Mouse (Mus musculus) liver, embryonic 15.5 days (tissue): ENCODE results near the gene Gm11985. TPM values are rescaled to one million over a fixed set of nuclear protein-coding genes. Genes with fewer than 3 reads are reported as not detected.
"Not testable (repeated sequence)": the region's sequence is repeated elsewhere in the genome, so short reads cannot be mapped to it uniquely, and the experiment has no call there.

Experiments used
- ATAC-seq: fragments of 200-750 bp; cut with Nextera tagmentation; 2 replicates; pipeline ENCODE4 v1.8.0; 2017; ENCODE audit warnings: moderate number of reproducible peaks, mild to moderate bottlenecking, moderate library complexity; ENCODE audit not compliant: insufficient read depth
- H3K27ac ChIP-seq: fragments of 300-500 bp; sonication (generic); replicated peaks from 2 replicates; pipeline ENCODE4 v1.5.1; 2015; ENCODE audit warnings: mild to moderate bottlenecking, inconsistent platforms
- H3K27me3 ChIP-seq: fragments of 300-500 bp; sonication (generic); 2 replicates; pipeline ENCODE4 v1.6.1; 2015; ENCODE audit warnings: mild to moderate bottlenecking, inconsistent platforms
- H3K36me3 ChIP-seq: fragments of 300-500 bp; sonication (generic); replicated peaks from 2 replicates; pipeline ENCODE4 v1.6.1; 2015; ENCODE audit warnings: moderate library complexity, mild to moderate bottlenecking, inconsistent platforms
- H3K4me1 ChIP-seq: fragments of 300-500 bp; sonication (generic); replicated peaks from 2 replicates; pipeline ENCODE4 v1.6.1; 2015; ENCODE audit warnings: inconsistent platforms
- H3K4me2 ChIP-seq: fragments of 300-500 bp; sonication (generic); 2 replicates; pipeline ENCODE4 v1.6.1; 2015; ENCODE audit warnings: moderate library complexity, mild to moderate bottlenecking, inconsistent platforms
- H3K4me3 ChIP-seq: fragments of 300-500 bp; sonication (generic); replicated peaks from 2 replicates; pipeline ENCODE4 v1.5.1; 2015; ENCODE audit warnings: mild to moderate bottlenecking, inconsistent platforms
- H3K9ac ChIP-seq: fragments of 300-500 bp; sonication (generic); 2 replicates; pipeline ENCODE4 v1.6.1; 2015; ENCODE audit warnings: moderate library complexity, mild to moderate bottlenecking, inconsistent platforms
- H3K9me3 ChIP-seq: fragments of 300-500 bp; sonication (generic); replicated peaks from 2 replicates; pipeline ENCODE4 v1.6.1; 2016; ENCODE audit warnings: inconsistent platforms
- WGBS: fragments of 180-500 bp; shearing (Covaris S2); methylation state at CpG from one replicate; pipeline ENCODE4 v1.1.7; 2015; ENCODE audit warnings: mixed read lengths; ENCODE audit not compliant: insufficient replicate concordance; 5-methylcytosine and 5-hydroxymethylcytosine counted together
- polyA plus RNA-seq: library from polyadenylated mRNA; unstranded; fragments of >200 nt; fragmentation: Nextera tagmentation; extraction: Ambion mirVana; gene quantifications from 2 replicates; pipeline ENCODE4 v1.2.1, GENCODE M21; 2015

The Gm11985 gene
- polyA plus RNA-seq, 1 experiment from 2014 or later = not detected

DNA sequence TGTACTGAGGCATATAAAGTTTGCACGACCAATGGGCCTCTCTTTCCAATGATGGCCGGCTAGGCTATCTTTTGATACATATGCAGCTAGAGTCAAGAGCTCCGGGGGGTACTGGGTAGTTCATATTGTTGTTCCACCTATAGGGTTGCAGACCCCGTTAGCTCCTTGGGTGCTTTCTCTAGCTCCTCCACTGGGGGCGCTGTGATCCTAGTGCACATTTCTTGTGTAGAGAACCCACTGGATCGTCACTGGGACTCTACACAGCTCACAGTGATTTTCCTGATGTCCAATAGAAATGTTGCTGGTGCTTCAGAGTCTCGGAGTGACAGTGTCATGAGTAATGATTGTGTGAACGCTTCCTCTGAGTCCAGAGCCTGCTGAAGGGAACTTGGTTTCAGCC is 33.5 kb upstream of the Gm11985 start:
- H3K4me2 ChIP-seq, H3K4me1 ChIP-seq, H3K36me3 ChIP-seq, H3K27me3 ChIP-seq, H3K9ac ChIP-seq, H3K9me3 ChIP-seq, H3K27ac ChIP-seq, H3K4me3 ChIP-seq, ATAC-seq: not testable (repeated sequence)
- WGBS = 53% methylated on average over 8 of the region's 8 CpGs

- no peak for ATAC-seq
- Histone ChIP-seq H3K27ac (no peak overlapping the region), H3K9me3 (no peaks in the 10 kb centered on the region), H3K27me3 (peaks cover 47% of the 10 kb centered on the region), H3K36me3 (no peaks in the 10 kb centered on the region), H3K9ac (no peak overlapping the region), H3K4me1 (no peaks in the 10 kb centered on the region), H3K4me2 (no peak overlapping the region), H3K4me3 (no peak overlapping the region)
- WGBS = 10% methylated on average over 8 of the region's 8 CpGs
Observed at GRCm38 (mm10) chr11:7215703-7216102, 27.3 kb upstream of the Gm11985 start.

DNA sequence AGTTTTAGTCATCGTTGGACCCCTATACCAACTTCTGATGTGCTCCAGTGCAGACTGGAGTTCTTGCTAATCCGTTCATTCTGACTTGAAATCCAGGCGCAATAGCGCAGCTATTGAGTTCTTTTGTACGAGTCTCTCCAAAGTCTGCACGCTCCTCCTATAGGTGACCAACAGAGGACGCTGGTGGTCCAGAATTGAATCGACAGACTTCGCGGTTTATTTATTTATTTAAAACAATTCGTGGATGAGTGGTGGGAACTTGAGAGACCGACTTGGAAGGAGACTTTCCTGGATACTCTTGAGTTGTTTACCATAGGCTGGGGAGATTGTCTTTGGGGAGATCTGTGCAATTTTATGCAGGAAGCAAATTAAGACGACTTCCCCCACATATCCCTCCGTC is 26.4 kb upstream of the Gm11985 start:
- peaks cover 49% of the 10 kb centered on the region for H3K27me3 ChIP-seq
- no peak overlapping the region for H3K9ac ChIP-seq
- H3K36me3 ChIP-seq = no peaks in the 10 kb centered on the region
- H3K9me3 ChIP-seq = no peaks in the 10 kb centered on the region
- 2% methylated on average over 14 of the region's 14 CpGs for WGBS
- no peak overlapping the region for H3K4me2 ChIP-seq
- H3K27ac ChIP-seq = no peak overlapping the region
- no peaks in the 10 kb centered on the region for H3K4me1 ChIP-seq
- no peak overlapping the region for H3K4me3 ChIP-seq
- no peak for ATAC-seq

DNA sequence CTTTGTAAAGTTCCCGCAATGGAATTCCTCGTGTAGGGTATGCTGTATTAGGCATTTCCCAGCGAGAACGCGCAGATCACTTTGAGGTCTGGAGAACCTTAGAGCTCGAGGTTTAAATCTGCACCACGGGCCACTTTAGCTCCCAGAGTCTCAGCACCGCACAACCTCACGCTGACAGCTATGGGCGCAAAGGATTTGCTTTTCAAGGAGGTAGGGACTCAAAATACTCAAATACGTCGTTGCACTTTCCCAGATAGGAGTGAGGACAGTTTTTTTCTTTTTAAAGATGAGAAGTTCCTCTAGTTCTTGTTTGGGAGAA is 25.9 kb upstream of the Gm11985 start:
- Histone ChIP-seq H3K27ac (no peak overlapping the region), H3K4me1 (no peaks in the 10 kb centered on the region), H3K9me3 (no peaks in the 10 kb centered on the region), H3K4me2 (peak overlapping the region; percentile 54), H3K9ac (no peak overlapping the region), H3K4me3 (0 out of 2 replicates have a peak overlapping the region, but pooled peaks have one; percentile 39), H3K27me3 (peaks cover 49% of the 10 kb centered on the region), H3K36me3 (no peaks in the 10 kb centered on the region)
- no peak for ATAC-seq
- WGBS = 2% methylated on average over 12 of the region's 12 CpGs

GRCm38 (mm10) chr11:7213501-7214341 is 25.4 kb upstream of the Gm11985 start, which contains the start of gene Igfbp3:
TSS of gene Igfbp3 (minus strand) at chr11:7213923.
- WGBS = 1% methylated on average over 91 of the region's 104 CpGs
- Histone ChIP-seq H3K9ac (no peak within 1 kb of the TSS), H3K4me2 (peak within 1 kb of the TSS; percentile 54), H3K27me3 (peaks cover 49% of the 10 kb centered on the region), H3K27ac (no peak within 1 kb of the TSS), H3K9me3 (no peaks in the 10 kb centered on the region), H3K4me1 (no peaks in the 10 kb centered on the region), H3K36me3 (no peaks in the 10 kb centered on the region), H3K4me3 (peak within 1 kb of the TSS; percentile 39)
- ATAC-seq = no peak

DNA sequence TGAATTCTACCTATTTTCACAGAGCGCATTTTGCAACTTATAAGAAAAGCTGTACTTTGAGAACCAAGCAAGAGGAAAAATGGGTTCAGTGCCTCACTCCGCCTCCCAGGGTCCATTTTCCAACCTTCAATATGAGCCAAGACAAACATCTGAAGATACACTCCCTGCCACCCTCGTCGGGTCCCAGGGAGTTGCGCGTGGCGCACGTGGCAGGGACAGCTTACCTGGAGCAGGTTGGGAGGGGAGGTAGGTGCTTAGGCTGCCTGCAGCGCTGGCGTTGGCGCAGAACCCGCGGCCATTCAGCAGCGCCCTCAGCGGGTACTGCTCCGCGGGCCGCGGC is 24.8 kb upstream of the Gm11985 start:
- H3K4me3 ChIP-seq = peak overlapping the region; percentile 39
- ATAC-seq = no peak
- H3K27ac ChIP-seq = no peak overlapping the region
- H3K9ac ChIP-seq = no peak overlapping the region
- no peaks in the 10 kb centered on the region for H3K36me3 ChIP-seq
- no peaks in the 10 kb centered on the region for H3K4me1 ChIP-seq
- 3% methylated on average over 19 of the region's 19 CpGs for WGBS
- no peaks in the 10 kb centered on the region for H3K9me3 ChIP-seq
- peaks cover 49% of the 10 kb centered on the region for H3K27me3 ChIP-seq
- peak overlapping the region; percentile 54 for H3K4me2 ChIP-seq

DNA sequence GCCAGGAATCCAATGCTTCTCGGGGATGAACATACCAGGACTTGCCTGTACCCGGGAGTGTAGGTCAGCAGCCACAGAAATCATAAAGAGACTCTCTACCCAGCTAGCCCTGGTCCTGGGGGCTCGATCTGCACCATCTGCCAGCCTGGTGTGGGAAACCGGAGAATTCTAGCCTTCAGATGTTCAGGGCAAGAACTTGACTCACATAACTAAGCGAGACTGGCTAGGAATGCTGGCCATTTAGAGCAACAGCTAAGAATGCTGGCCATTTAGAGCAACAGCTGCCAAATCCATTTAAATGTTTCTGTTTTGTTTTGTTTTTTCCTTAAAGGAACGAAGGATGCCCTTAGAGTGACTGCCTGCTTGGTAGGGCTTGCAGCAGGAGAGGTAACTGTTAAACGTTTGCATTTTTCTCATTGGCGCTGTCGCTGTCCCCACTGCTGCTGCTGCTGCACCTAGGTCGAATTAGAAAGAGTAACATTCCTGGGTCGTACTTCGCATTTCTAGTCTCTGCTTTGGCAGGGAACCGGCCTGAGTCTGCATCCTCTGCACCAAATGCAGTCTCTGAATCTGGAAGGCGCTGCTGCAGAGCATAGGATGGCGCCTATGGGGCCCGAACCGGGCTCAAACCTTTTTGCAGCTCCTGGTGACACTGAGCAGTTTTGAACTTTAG is 23.9 kb upstream of the Gm11985 start:
- Histone ChIP-seq H3K4me2 (no peak overlapping the region), H3K9ac (no peak overlapping the region), H3K4me3 (peak overlapping the region; percentile 39; the same call in 1 of the 2 replicates), H3K27ac (no peak overlapping the region), H3K9me3 (no peaks in the 10 kb centered on the region), H3K36me3 (no peaks in the 10 kb centered on the region), H3K27me3 (peaks cover 49% of the 10 kb centered on the region), H3K4me1 (no peaks in the 10 kb centered on the region)
- 15% methylated on average over 17 of the region's 17 CpGs for WGBS
- no peak for ATAC-seq

DNA sequence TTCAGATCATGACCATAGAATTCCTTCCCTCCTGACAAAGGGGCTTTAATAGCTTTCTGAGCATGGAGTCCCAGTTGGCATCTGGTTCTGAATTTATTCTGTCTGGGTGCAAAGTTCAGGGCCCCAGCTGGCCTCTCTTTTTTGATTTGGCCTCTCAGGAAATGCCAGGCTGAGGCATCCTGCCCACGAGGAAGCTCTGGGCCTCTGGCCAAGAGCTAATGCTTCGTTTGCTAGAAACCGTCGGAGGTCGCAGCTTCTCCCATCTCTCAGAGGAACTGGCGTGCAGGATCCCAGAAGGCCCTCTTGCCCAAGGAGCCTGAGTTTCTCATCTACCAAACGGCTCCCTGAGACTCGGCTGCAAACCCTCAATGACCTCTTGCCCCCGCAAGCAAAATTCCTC is 22.8 kb upstream of the Gm11985 start:
- no peak overlapping the region for H3K4me3 ChIP-seq
- 13% methylated on average over 9 of the region's 9 CpGs for WGBS
- no peak for ATAC-seq

DNA sequence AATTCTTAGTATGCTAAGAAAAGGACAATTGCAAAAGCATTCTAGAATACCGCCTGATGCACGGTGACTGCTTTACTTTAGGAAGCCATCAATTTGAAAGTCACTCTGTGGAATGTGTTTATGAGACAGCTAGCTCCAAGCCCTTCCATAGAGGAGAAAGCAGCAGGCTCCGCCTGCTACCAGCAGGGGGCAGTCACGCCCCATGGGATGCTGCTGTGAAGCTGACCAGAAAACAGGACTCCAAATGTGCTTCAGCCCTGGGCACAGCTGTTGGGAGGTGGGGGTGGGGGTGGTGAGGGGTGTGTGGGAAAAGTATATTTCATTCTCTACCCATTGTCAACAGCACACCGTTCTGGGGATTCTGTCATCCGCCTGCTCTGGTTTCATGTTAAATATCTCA is 22.0 kb upstream of the Gm11985 start:
- H3K27me3 ChIP-seq = peaks cover 46% of the 10 kb centered on the region
- no peaks in the 10 kb centered on the region for H3K36me3 ChIP-seq
- no peaks in the 10 kb centered on the region for H3K9me3 ChIP-seq
- H3K4me3 ChIP-seq = no peak overlapping the region
- H3K4me1 ChIP-seq = no peaks in the 10 kb centered on the region
- no peak overlapping the region for H3K9ac ChIP-seq
- no peak overlapping the region for H3K4me2 ChIP-seq
- no peak overlapping the region for H3K27ac ChIP-seq
- 16% methylated on average over 6 of the region's 6 CpGs for WGBS
- ATAC-seq = no peak

More for the DNA sequence above, 22.8 kb upstream of the Gm11985 start:
- H3K4me1 ChIP-seq = no peaks in the 10 kb centered on the region
- no peak overlapping the region for H3K27ac ChIP-seq
- no peaks in the 10 kb centered on the region for H3K36me3 ChIP-seq
- no peak overlapping the region for H3K9ac ChIP-seq
- no peaks in the 10 kb centered on the region for H3K9me3 ChIP-seq
- no peak overlapping the region for H3K4me2 ChIP-seq
- H3K27me3 ChIP-seq = peaks cover 49% of the 10 kb centered on the region

DNA sequence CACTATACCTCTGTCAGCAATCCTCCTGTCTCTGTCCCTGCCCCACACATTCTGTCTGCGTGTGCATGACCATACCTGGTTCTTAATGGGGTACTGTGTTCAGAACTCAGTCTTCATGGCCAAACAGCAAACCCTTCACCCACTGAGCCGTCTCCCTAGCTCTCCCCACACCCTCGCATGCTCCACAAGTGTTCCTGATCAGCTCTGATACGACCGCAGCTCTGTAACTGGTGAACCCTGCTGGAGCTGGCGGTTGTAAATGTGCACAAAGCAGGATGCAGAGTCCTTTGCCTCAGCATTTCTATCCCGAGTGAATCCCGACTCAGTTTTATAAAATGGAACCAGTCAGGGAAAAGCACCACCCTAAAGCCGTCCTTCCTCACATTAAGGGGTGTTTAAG is 15.5 kb upstream of the Gm11985 start:
- 65% methylated on average over 9 of the region's 9 CpGs for WGBS
- Histone ChIP-seq H3K36me3 (no peaks in the 10 kb centered on the region), H3K9me3 (no peaks in the 10 kb centered on the region), H3K4me3 (no peak overlapping the region), H3K9ac (no peak overlapping the region), H3K4me1 (no peaks in the 10 kb centered on the region), H3K4me2 (no peak overlapping the region), H3K27ac (no peak overlapping the region), H3K27me3 (no peaks in the 10 kb centered on the region)
- ATAC-seq = no peak

- H3K4me3 ChIP-seq = no peak overlapping the region
- H3K9ac ChIP-seq = no peak overlapping the region
- no peak for ATAC-seq
- no peak overlapping the region for H3K4me2 ChIP-seq
- H3K36me3 ChIP-seq = no peaks in the 10 kb centered on the region
- no peaks in the 10 kb centered on the region for H3K9me3 ChIP-seq
- no peaks in the 10 kb centered on the region for H3K4me1 ChIP-seq
- H3K27me3 ChIP-seq = no peaks in the 10 kb centered on the region
- H3K27ac ChIP-seq = no peak overlapping the region
- WGBS = 51% methylated on average over 7 of the region's 7 CpGs
Observed at GRCm38 (mm10) chr11:7202206-7202605, 13.8 kb upstream of the Gm11985 start.
